22 mouse cellular contexts compared by ENCODE assay signal in genomic region chr7:92842254-92842653, GRCm38 (mm10). TPM values are rescaled to one million over a fixed set of nuclear protein-coding genes. Genes with fewer than 3 reads are reported as not detected.
DNase-seq lines count a peak whose midpoint lies in the region; ATAC-seq and TF ChIP-seq lines count a peak whose summit lies in the region.
"Had no signal": no experiment of that assay in that cellular context is flagged by ENCODE, and none has a peak within 500 bp of the region (broad histone marks: within the 10 kb centered on the region; RNA-seq: fewer than 3 reads in every experiment).

No protein-coding gene starts in this region.

- H3K9ac ChIP-seq in stomach, embryonic 14.5 days (replicated peaks; ENCODE audit: low read depth, low read length), result no peak overlapping the region
- H3K9ac ChIP-seq in stomach, postnatal 0 days (ENCODE audit: low read length), result no peak overlapping the region
- H3K9ac ChIP-seq in intestine, embryonic 16.5 days (ENCODE audit: low read depth, low read length), result no peak overlapping the region
- H3K9ac ChIP-seq in stomach, embryonic 16.5 days (ENCODE audit: low read length), result no peak overlapping the region
- H3K9ac ChIP-seq: embryonic facial prominence, embryonic 13.5 days; embryonic facial prominence, embryonic 15.5 days; forebrain, embryonic 12.5 days had no signal

- H3K4me1 ChIP-seq in stomach, embryonic 14.5 days (ENCODE audit: control insufficient read depth, insufficient read depth, low read length), result no peaks in the 10 kb centered on the region
- no peaks in the 10 kb centered on the region for H3K4me1 ChIP-seq in stomach, postnatal 0 days (replicated peaks; ENCODE audit: control insufficient read depth, insufficient read depth)
- no peaks in the 10 kb centered on the region for H3K4me1 ChIP-seq in intestine, embryonic 16.5 days (ENCODE audit: control insufficient read depth, insufficient read depth, low read length)
- H3K4me1 ChIP-seq in stomach, embryonic 16.5 days (ENCODE audit: control insufficient read depth, insufficient read depth, low read length), result no peaks in the 10 kb centered on the region
- H3K4me1 ChIP-seq: embryonic facial prominence, embryonic 13.5 days; embryonic facial prominence, embryonic 15.5 days; forebrain, embryonic 10.5 days; forebrain, embryonic 12.5 days had no signal

- TF ChIP-seq EP300 in stomach, postnatal 0 days (optimal IDR thresholded peaks at IDR 0.05), result no peak

- H3K27ac ChIP-seq in stomach, embryonic 14.5 days (ENCODE audit: low read length), result 0 out of 2 replicates have a peak overlapping the region, but pooled peaks have one; percentile 18
- H3K27ac ChIP-seq in stomach, postnatal 0 days (replicated peaks), result no peak overlapping the region
- no peak overlapping the region for H3K27ac ChIP-seq in intestine, embryonic 16.5 days (ENCODE audit: low read length)
- H3K27ac ChIP-seq in stomach, embryonic 16.5 days (ENCODE audit: low read length), result no peak overlapping the region
- H3K27ac ChIP-seq: embryonic facial prominence, embryonic 13.5 days; embryonic facial prominence, embryonic 15.5 days; forebrain, embryonic 10.5 days; forebrain, embryonic 12.5 days had no signal

- H3K27me3 ChIP-seq in stomach, embryonic 14.5 days (ENCODE audit: control insufficient read depth, insufficient read depth, low read length), result no peaks in the 10 kb centered on the region
- no peaks in the 10 kb centered on the region for H3K27me3 ChIP-seq in stomach, postnatal 0 days (ENCODE audit: control insufficient read depth, insufficient read depth, low read length)
- H3K27me3 ChIP-seq in intestine, embryonic 16.5 days (replicated peaks; ENCODE audit: control insufficient read depth, insufficient read depth, low read length), result no peaks in the 10 kb centered on the region
- no peaks in the 10 kb centered on the region for H3K27me3 ChIP-seq in stomach, embryonic 16.5 days (ENCODE audit: control insufficient read depth, insufficient read depth, low read length)
- H3K27me3 ChIP-seq: embryonic facial prominence, embryonic 13.5 days; embryonic facial prominence, embryonic 15.5 days; forebrain, embryonic 12.5 days had no signal

- H3K9me3 ChIP-seq in stomach, embryonic 14.5 days (ENCODE audit: control insufficient read depth, low read depth, low read length), result no peaks in the 10 kb centered on the region
- H3K9me3 ChIP-seq in stomach, postnatal 0 days (ENCODE audit: control insufficient read depth, low read length), result no peaks in the 10 kb centered on the region
- no peaks in the 10 kb centered on the region for H3K9me3 ChIP-seq in intestine, embryonic 16.5 days (ENCODE audit: control insufficient read depth, low read length)
- H3K9me3 ChIP-seq in stomach, embryonic 16.5 days (replicated peaks; ENCODE audit: control insufficient read depth, low read length), result no peaks in the 10 kb centered on the region
- H3K9me3 ChIP-seq: embryonic facial prominence, embryonic 13.5 days; embryonic facial prominence, embryonic 15.5 days; forebrain, embryonic 10.5 days; forebrain, embryonic 12.5 days had no signal

- ATAC-seq in stomach, embryonic 14.5 days (ENCODE audit: insufficient number of reproducible peaks, insufficient read depth, low FRiP score, low read depth), result peak; percentile 33; the same call in 1 of the 2 replicates
- no peak for ATAC-seq in stomach, postnatal 0 days (ENCODE audit: low FRiP score, low TSS enrichment)
- peak; percentile 50; the same call in 1 of the 2 replicates for ATAC-seq in intestine, embryonic 16.5 days
- ATAC-seq in stomach, embryonic 16.5 days (ENCODE audit: insufficient read depth, low FRiP score), result peak; percentile 60; the same call in 1 of the 2 replicates
- ATAC-seq: forebrain, embryonic 14.5 days had no signal

- H3K4me3 ChIP-seq in stomach, embryonic 14.5 days (ENCODE audit: low read depth, low read length), result no peak overlapping the region
- no peak overlapping the region for H3K4me3 ChIP-seq in stomach, postnatal 0 days (ENCODE audit: low read depth, low read length)
- H3K4me3 ChIP-seq in intestine, embryonic 16.5 days (ENCODE audit: low read length), result no peak overlapping the region
- no peak overlapping the region for H3K4me3 ChIP-seq in stomach, embryonic 16.5 days (replicated peaks; ENCODE audit: low read length)
- H3K4me3 ChIP-seq: embryonic facial prominence, embryonic 13.5 days; embryonic facial prominence, embryonic 15.5 days; erythroblast, embryonic 14.5 days; forebrain, embryonic 10.5 days; forebrain, embryonic 12.5 days had no signal

- no peak overlapping the region for H3K4me2 ChIP-seq in stomach, embryonic 14.5 days (replicated peaks; ENCODE audit: low read depth, low read length)
- H3K4me2 ChIP-seq in stomach, postnatal 0 days (replicated peaks; ENCODE audit: low read depth), result no peak overlapping the region
- no peak overlapping the region for H3K4me2 ChIP-seq in intestine, embryonic 16.5 days (ENCODE audit: low read depth, low read length)
- H3K4me2 ChIP-seq in stomach, embryonic 16.5 days (ENCODE audit: low read depth, low read length), result no peak overlapping the region
- H3K4me2 ChIP-seq: embryonic facial prominence, embryonic 13.5 days; embryonic facial prominence, embryonic 15.5 days; forebrain, embryonic 12.5 days had no signal

- no peak for DNase-seq in stomach, postnatal 0 days (ENCODE audit: low spot score)
- no peak for DNase-seq in kidney, postnatal 36 days
- DNase-seq in frontal cortex, postnatal 14 days (ENCODE audit: low spot score in 2 of 2), result no peak
- DNase-seq: adrenal gland, adult 2 months; adrenal gland, postnatal 10 days; adrenal gland, postnatal 25 days; cerebellum, adult 11 months; cerebellum, adult 18-20 months; cerebellum, adult 8-10 months; cerebellum, adult 9-11 months; cerebellum, postnatal 14 days; cerebellum, postnatal 36 days; embryo, embryonic 11 days had no signal

- no peaks in the 10 kb centered on the region for H3K36me3 ChIP-seq in stomach, embryonic 14.5 days (ENCODE audit: control insufficient read depth, insufficient read depth, low read length)
- H3K36me3 ChIP-seq in stomach, postnatal 0 days (ENCODE audit: control insufficient read depth, insufficient read depth, low read length), result no peaks in the 10 kb centered on the region
- H3K36me3 ChIP-seq in intestine, embryonic 16.5 days (ENCODE audit: control insufficient read depth, insufficient read depth, low read length), result no peaks in the 10 kb centered on the region
- no peaks in the 10 kb centered on the region for H3K36me3 ChIP-seq in stomach, embryonic 16.5 days (ENCODE audit: control insufficient read depth, insufficient read depth, low read length)
- H3K36me3 ChIP-seq: embryonic facial prominence, embryonic 13.5 days; embryonic facial prominence, embryonic 15.5 days; forebrain, embryonic 10.5 days; forebrain, embryonic 12.5 days had no signal

- TF ChIP-seq CTCF in stomach, postnatal 0 days (IDR thresholded peaks at IDR 0.05; ENCODE audit: low read depth), result no peak

- WGBS in stomach, embryonic 14.5 days, result 45% methylated on average over 2 of the region's 2 CpGs
- 34% methylated on average over 2 of the region's 2 CpGs for WGBS in stomach, postnatal 0 days
- WGBS in intestine, embryonic 16.5 days, result 56% methylated on average over 2 of the region's 2 CpGs
- 43% methylated on average over 2 of the region's 2 CpGs for WGBS in stomach, embryonic 16.5 days

RNA-seq across cellular contexts. Expression of gene Ddias, which starts 31.8 kb away (rescaled TPM):
- polyA plus RNA-seq in stomach, embryonic 14.5 days (2014; fragmentation: Nextera tagmentation; extraction: Ambion mirVana), result 9.9 and 13.2 TPM in 2 replicates
- 2.8 and 3.3 TPM in 2 replicates for polyA plus RNA-seq in stomach, postnatal 0 days (2015; fragmentation: Nextera tagmentation; extraction: Ambion mirVana)
- polyA plus RNA-seq in intestine, embryonic 16.5 days (2015; fragmentation: Nextera tagmentation; extraction: Ambion mirVana), result 8.7 and 9.2 TPM in 2 replicates
- 9.2 and 10.6 TPM in 2 replicates for polyA plus RNA-seq in stomach, embryonic 16.5 days (2015; fragmentation: Nextera tagmentation; extraction: Ambion mirVana)
- polyA plus RNA-seq: adrenal gland, adult 2 months had no signal

RNA-seq across cellular contexts. Expression of gene Prcp, which starts 32.0 kb away (rescaled TPM):
- 26.0 and 27.3 TPM in 2 replicates for polyA plus RNA-seq in stomach, embryonic 14.5 days (2014; fragmentation: Nextera tagmentation; extraction: Ambion mirVana)
- polyA plus RNA-seq in stomach, postnatal 0 days (2015; fragmentation: Nextera tagmentation; extraction: Ambion mirVana), result 14.5 and 14.7 TPM in 2 replicates
- polyA plus RNA-seq in intestine, embryonic 16.5 days (2015; fragmentation: Nextera tagmentation; extraction: Ambion mirVana), result 22.8 and 25.3 TPM in 2 replicates
- polyA plus RNA-seq in stomach, embryonic 16.5 days (2015; fragmentation: Nextera tagmentation; extraction: Ambion mirVana), result 24.3 and 24.7 TPM in 2 replicates
